9 mouse cellular contexts compared by ENCODE assay signal in the genomic region with DNA sequence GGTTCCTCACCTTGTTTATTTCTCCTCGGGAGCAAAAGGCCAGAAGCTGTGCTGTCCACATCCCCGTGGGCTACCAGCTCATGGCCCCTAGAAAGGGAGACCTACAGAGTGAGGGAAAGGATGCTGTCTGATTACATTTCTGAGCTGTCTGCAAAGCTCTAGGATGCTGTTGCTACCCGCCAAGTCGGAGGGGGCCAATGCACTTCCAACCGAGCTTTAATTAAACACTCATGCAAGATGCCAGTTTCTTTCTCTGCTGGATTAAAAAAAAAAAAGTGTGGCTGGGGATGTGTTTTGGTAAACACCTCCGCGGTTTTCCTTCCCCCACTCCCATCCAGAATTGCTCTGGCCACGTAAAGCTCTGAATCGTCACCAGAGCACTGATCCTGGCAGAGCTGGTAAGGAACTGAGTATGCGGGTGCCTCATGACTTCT. TPM values are rescaled to one million over a fixed set of nuclear protein-coding genes. Genes with fewer than 3 reads are reported as not detected.
DNase-seq lines count a peak whose midpoint lies in the region; ATAC-seq and TF ChIP-seq lines count a peak whose summit lies in the region.
"Had no signal": no experiment of that assay in that cellular context is flagged by ENCODE, and none has a peak within 500 bp of the region (broad histone marks: within the 10 kb centered on the region; RNA-seq: fewer than 3 reads in every experiment).

No protein-coding gene starts in this region.

- H3K4me3 ChIP-seq in heart, embryonic 14.5 days (ENCODE audit: control insufficient read depth in 1 of 2, insufficient read depth in 1 of 2, low read depth in 1 of 2, low read length in 2 of 2), result peak overlapping the region; percentile 49 to 53
- H3K4me3 ChIP-seq in forebrain, postnatal 0 days (ENCODE audit: low read depth, low read length), result peak overlapping the region; percentile 56
- H3K4me3 ChIP-seq in limb, embryonic 15.5 days, result peak overlapping the region; percentile 50
- peak overlapping the region; percentile 41 for H3K4me3 ChIP-seq in stomach, embryonic 14.5 days (ENCODE audit: low read depth, low read length)

- TF ChIP-seq CTCF in forebrain, postnatal 0 days (IDR thresholded peaks at IDR 0.05; ENCODE audit: low read depth), result no peak

- H3K36me3 ChIP-seq in heart, embryonic 14.5 days (ENCODE audit: control insufficient read depth, insufficient read depth, low read length), result no peaks in the 10 kb centered on the region
- H3K36me3 ChIP-seq in forebrain, postnatal 0 days (ENCODE audit: insufficient read depth), result no peaks in the 10 kb centered on the region
- H3K36me3 ChIP-seq in limb, embryonic 15.5 days, result no peaks in the 10 kb centered on the region
- H3K36me3 ChIP-seq in stomach, embryonic 14.5 days (ENCODE audit: control insufficient read depth, insufficient read depth, low read length), result no peaks in the 10 kb centered on the region
- H3K36me3 ChIP-seq: G1E had no signal

- intact Hi-C loops in heart, postnatal 36 days (cut with DNase I), result no loop called here

- peak overlapping the region; percentile 64 for H3K9ac ChIP-seq in heart, embryonic 14.5 days (ENCODE audit: low read length)
- peak overlapping the region; percentile 77 for H3K9ac ChIP-seq in forebrain, postnatal 0 days
- H3K9ac ChIP-seq in limb, embryonic 15.5 days, result peak overlapping the region; percentile 42
- H3K9ac ChIP-seq in stomach, embryonic 14.5 days (replicated peaks; ENCODE audit: low read depth, low read length), result no peak overlapping the region

- H3K4me2 ChIP-seq in heart, embryonic 14.5 days (ENCODE audit: low read length), result peak overlapping the region; percentile 86
- peak overlapping the region; percentile 86 for H3K4me2 ChIP-seq in forebrain, postnatal 0 days (ENCODE audit: low read depth)
- peak overlapping the region; percentile 90 for H3K4me2 ChIP-seq in limb, embryonic 15.5 days
- H3K4me2 ChIP-seq in stomach, embryonic 14.5 days (replicated peaks; ENCODE audit: low read depth, low read length), result peak overlapping the region; percentile 82

- no peak overlapping the region for H3K27ac ChIP-seq in heart, embryonic 14.5 days (replicated peaks in 1 of 2; ENCODE audit: control insufficient read depth in 1 of 2, insufficient read depth in 1 of 2, low read depth in 2 of 2, low read length in 2 of 2)
- H3K27ac ChIP-seq in forebrain, postnatal 0 days (ENCODE audit: low read depth, low read length), result peak overlapping the region; percentile 90
- no peak overlapping the region for H3K27ac ChIP-seq in limb, embryonic 15.5 days
- H3K27ac ChIP-seq in stomach, embryonic 14.5 days (ENCODE audit: low read length), result no peak overlapping the region

- no peaks in the 10 kb centered on the region for H3K9me3 ChIP-seq in heart, embryonic 14.5 days (ENCODE audit: control insufficient read depth, low read length)
- no peaks in the 10 kb centered on the region for H3K9me3 ChIP-seq in forebrain, postnatal 0 days (ENCODE audit: low read length)
- H3K9me3 ChIP-seq in limb, embryonic 15.5 days, result no peaks in the 10 kb centered on the region
- H3K9me3 ChIP-seq in stomach, embryonic 14.5 days (ENCODE audit: control insufficient read depth, low read depth, low read length), result no peaks in the 10 kb centered on the region
- H3K9me3 ChIP-seq: G1E had no signal

- H3K4me1 ChIP-seq in heart, embryonic 14.5 days (ENCODE audit: control insufficient read depth in 2 of 2, insufficient read depth in 2 of 2, low read length in 2 of 2), result peaks cover 2 to 10% of the 10 kb centered on the region in 2 experiments; a peak in 3 of 4 replicates
- H3K4me1 ChIP-seq in forebrain, postnatal 0 days (ENCODE audit: insufficient read depth), result no peaks in the 10 kb centered on the region
- peaks cover 10% of the 10 kb centered on the region for H3K4me1 ChIP-seq in limb, embryonic 15.5 days
- 0 out of 2 replicates have a peak, but pooled peaks cover 4% of the 10 kb centered on the region for H3K4me1 ChIP-seq in stomach, embryonic 14.5 days (ENCODE audit: control insufficient read depth, insufficient read depth, low read length)

- no peak for ATAC-seq in heart, embryonic 14.5 days (ENCODE audit: insufficient number of reproducible peaks, insufficient read depth, low FRiP score, low read depth)
- ATAC-seq in forebrain, postnatal 0 days, result peak; percentile 70
- ATAC-seq in limb, embryonic 15.5 days (ENCODE audit: insufficient number of reproducible peaks, low FRiP score, low TSS enrichment, low read depth), result no peak
- no peak; the same call in 1 of the 2 replicates for ATAC-seq in stomach, embryonic 14.5 days (ENCODE audit: insufficient number of reproducible peaks, insufficient read depth, low FRiP score, low read depth)
- no peak for ATAC-seq in erythroblast, adult 5-6 weeks (replicated peaks; ENCODE audit: low FRiP score, poor library complexity, severe bottlenecking)

- no peak for DNase-seq in heart, postnatal 36 days
- DNase-seq in ZHBTc4 (ENCODE audit: low read depth, low spot score), result peak; percentile 15
- peak; percentile 66 for DNase-seq in forebrain, postnatal 0 days
- no peak for DNase-seq in natural killer cell, adult 2 months (ENCODE audit: low spot score in 2 of 2)

- H3K27me3 ChIP-seq in heart, embryonic 14.5 days (ENCODE audit: control insufficient read depth, insufficient read depth, low read length), result 0 out of 2 replicates have a peak, but pooled peaks cover 5% of the 10 kb centered on the region
- no peaks in the 10 kb centered on the region for H3K27me3 ChIP-seq in forebrain, postnatal 0 days (ENCODE audit: insufficient read depth, low read length)
- H3K27me3 ChIP-seq in limb, embryonic 15.5 days, result peaks cover 7% of the 10 kb centered on the region
- 0 out of 2 replicates have a peak, but pooled peaks cover 2% of the 10 kb centered on the region for H3K27me3 ChIP-seq in stomach, embryonic 14.5 days (ENCODE audit: control insufficient read depth, insufficient read depth, low read length)

- 2% methylated on average over 10 of the region's 10 CpGs for WGBS in heart, embryonic 14.5 days
- WGBS in forebrain, postnatal 0 days, result 4% methylated on average over 10 of the region's 10 CpGs
- 2% methylated on average over 10 of the region's 10 CpGs for WGBS in limb, embryonic 15.5 days
- WGBS in stomach, embryonic 14.5 days, result 9% methylated on average over 10 of the region's 10 CpGs

RNA-seq across cellular contexts. Expression of a gene that starts 0.8 kb away (rescaled TPM):
- polyA plus RNA-seq in heart, embryonic 14.5 days (2014; fragmentation: Nextera tagmentation; extraction: Ambion mirVana), result 2.8 and 3.3 TPM in 2 replicates
- under 1 TPM; 0.46 to 0.47 TPM for total RNA-seq in heart, postnatal 36 days (2021)
- total RNA-seq in forebrain, postnatal 0 days (2014; rRNA removed), result 132 and 172 TPM in 2 replicates
- polyA plus RNA-seq in forebrain, postnatal 0 days (2015; fragmentation: Nextera tagmentation; extraction: Ambion mirVana), result 134 and 193 TPM in 2 replicates
- polyA plus RNA-seq in limb, embryonic 15.5 days (2015; fragmentation: Nextera tagmentation; extraction: Ambion mirVana), result 8.6 and 15.0 TPM in 2 replicates
- polyA plus RNA-seq in stomach, embryonic 14.5 days (2014; fragmentation: Nextera tagmentation; extraction: Ambion mirVana), result 1.2 and 1.9 TPM in 2 replicates
- total RNA-seq in erythroblast, adult 5-6 weeks (2015; ENCODE audit: low replicate concordance), result not detected in 2 replicates
- total RNA-seq in erythroblast, adult 5-6 weeks (2017; ENCODE audit: low replicate concordance), result not detected in 2 replicates
- polyA plus RNA-seq: G1E had no signal

Comparison
In these comparisons a context has a peak if more than half of its experiments do, and no peak if none do; other contexts are left out.
1. DNase-seq: peak in ZHBTc4 (single experiment) and forebrain, postnatal 0 days (single experiment); none in heart, postnatal 36 days (0 of 2) and natural killer cell, adult 2 months (0 of 2).
2. Peak in every context shown above with its lines, with median percentiles within 50 percentile points of each other: H3K4me2 ChIP-seq and H3K4me3 ChIP-seq.